Mouse (Mus musculus): Measurements from ENCODE around the gene Pls3. TPM values are rescaled to one million over a fixed set of nuclear protein-coding genes. Genes with fewer than 3 reads are reported as not detected.
A peak's percentile ranks its signal among the peaks of the same experiment; 100 is the strongest.

The Pls3 gene
- 15.1 and 19.7 TPM in 2 replicates for polyA plus RNA-seq (2012; rRNA removed)

DNA sequence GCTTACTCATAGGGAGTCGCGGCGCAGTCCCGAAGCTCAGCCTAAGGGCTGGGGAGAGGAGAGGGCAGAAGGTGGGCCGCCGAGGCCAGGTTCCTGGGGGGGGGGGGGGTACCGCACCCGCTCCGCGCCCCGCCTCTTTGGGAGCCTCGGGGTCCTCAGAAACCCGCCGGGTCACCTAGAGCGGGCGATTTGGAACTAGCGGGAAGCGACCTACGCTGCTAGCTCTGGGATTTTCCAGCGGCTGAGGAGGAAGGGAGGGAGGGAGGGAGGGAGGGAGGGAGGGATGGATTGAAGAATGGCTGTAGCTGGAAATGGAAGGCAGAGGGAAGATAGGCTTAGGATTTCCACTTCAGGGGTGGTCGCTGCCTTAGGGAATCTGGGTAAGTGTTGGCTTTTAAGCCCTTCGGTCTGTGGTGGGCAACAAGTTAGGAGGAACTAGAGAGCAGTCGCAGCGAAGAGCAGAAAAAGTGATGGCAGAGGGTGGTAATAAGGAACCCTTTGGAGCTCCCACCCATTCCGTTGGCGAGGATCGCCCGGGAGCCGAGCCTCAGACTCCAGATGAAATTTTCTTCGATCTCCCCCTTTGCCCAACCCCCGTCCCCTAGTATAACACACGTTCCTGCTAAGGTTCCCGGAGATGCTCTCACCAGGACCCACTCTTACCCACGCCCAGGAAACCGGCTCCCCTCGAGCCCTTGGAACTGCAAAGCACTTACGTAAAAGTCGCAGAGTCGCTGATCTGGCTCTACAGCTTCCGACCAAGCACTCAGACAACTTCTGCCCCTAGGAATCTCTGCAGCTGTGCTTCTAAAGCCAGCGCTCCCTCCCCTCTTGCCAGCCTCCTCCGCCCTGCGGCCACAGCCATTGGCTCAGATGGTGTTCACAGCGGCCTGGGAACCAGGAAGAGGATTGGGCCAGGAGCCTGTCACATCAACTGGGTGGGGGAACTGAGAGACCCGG, at the start of gene Pls3:
Gene Pls3 (minus strand): TSS at position 851 of the 960 bp plus-strand sequence.
- TF ChIP-seq POLR2A (IDR thresholded peaks at IDR 0.05; ENCODE audit: borderline replicate concordance, extremely low read depth, insufficient read depth, insufficient read length, poor library complexity, severe bottlenecking) (no peak), CTCF (IDR thresholded peaks at IDR 0.05; ENCODE audit: borderline replicate concordance, extremely low read depth, insufficient read depth, insufficient read length) (no peak)
- DNase-seq (ENCODE audit: low read depth): peak; percentile 96

DNA sequence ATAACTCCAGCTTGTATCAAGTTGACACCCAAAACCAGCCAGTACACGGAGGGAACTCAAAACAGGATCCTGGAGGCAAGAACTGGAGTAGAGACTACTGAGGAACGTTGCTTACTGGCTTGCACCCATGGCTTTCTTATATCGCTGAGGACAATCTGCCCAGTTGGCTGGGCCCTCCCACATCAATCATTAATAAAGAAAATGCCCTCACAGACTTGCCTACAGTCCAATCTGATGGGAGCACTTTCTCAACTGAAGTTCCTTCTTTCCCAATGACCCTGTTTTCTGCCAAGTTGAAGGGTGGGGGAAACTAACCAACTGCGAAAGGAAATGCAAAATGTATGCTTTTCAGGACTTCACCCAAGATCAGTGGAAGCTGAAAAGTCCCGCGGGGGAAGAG, 20.7 kb upstream of the Pls3 start:
- no peak for DNase-seq (ENCODE audit: low read depth)
- TF ChIP-seq CTCF (IDR thresholded peaks at IDR 0.05; ENCODE audit: borderline replicate concordance, extremely low read depth, insufficient read depth, insufficient read length) (no peak), POLR2A (IDR thresholded peaks at IDR 0.05; ENCODE audit: borderline replicate concordance, extremely low read depth, insufficient read depth, insufficient read length, poor library complexity, severe bottlenecking) (no peak)

DNA sequence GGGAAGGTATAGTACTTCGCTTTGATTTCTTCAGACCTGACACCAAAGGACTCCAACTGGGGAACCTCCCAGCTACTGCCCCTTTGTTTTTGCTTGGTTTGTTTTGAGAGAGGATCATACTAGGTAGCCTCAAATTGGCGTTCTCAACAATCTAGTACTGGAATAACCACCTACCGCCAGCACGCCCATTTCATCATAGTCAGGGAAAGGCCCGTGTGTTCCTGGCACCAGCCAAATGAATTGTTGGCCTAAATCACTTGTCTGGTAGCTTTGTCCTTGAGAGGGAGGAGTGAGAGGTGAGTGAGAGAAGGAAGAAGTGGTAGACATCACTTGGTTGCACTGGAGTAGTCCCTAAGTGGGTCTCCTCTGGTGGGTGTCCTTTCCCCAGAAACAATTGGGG, 584 bp upstream of the Pls3 start:
- DNase-seq (ENCODE audit: low read depth): no peak
- TF ChIP-seq POLR2A (IDR thresholded peaks at IDR 0.05; ENCODE audit: borderline replicate concordance, extremely low read depth, insufficient read depth, insufficient read length, poor library complexity, severe bottlenecking) (no peak), CTCF (IDR thresholded peaks at IDR 0.05; ENCODE audit: borderline replicate concordance, extremely low read depth, insufficient read depth, insufficient read length) (no peak)

DNA sequence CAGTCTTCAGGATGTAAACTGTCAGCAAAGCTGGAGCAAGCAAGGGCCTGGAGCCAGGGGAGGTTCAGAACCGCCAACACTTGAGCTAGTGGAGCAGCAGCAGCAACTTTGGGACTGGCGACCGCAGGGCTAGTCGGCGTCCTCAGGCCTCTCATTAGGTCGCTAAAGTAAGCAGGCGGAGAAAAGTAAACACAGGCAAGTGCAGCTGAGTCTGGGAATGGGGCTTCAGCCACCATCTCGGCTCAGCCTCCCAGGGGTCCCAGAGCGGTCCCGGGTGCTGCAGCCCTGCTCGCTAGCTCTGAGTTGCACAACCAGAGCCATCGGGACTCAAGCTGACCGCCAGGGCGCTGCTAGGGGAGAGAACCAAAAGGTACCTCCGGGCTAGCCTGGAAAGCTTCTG, 1.2 kb downstream of the Pls3 start:
- TF ChIP-seq POLR2A (IDR thresholded peaks at IDR 0.05; ENCODE audit: borderline replicate concordance, extremely low read depth, insufficient read depth, insufficient read length, poor library complexity, severe bottlenecking) (no peak), CTCF (IDR thresholded peaks at IDR 0.05; ENCODE audit: borderline replicate concordance, extremely low read depth, insufficient read depth, insufficient read length) (peak; percentile 11; the same call in 1 of the 2 replicates)
- DNase-seq (ENCODE audit: low read depth): peak; percentile 31

DNA sequence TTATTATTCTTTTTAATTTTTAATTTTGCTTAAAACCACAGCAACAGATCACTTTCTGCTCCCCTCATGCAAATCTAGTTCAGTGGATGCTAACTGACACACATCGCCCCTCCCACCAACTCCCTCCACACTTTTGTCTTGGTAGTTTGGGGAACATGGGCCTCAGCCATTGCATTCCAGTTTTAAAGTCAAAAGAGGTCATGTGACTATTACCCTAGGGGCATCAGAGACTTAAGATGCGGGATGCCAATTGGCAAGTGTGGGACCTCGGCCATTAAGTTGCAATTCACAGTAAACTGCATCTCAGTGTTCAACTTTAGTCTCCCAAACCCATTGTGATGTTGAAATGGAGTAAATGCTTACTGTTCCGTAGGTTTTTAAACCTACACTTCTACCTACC, 1.7 kb downstream of the Pls3 start:
- TF ChIP-seq POLR2A (IDR thresholded peaks at IDR 0.05; ENCODE audit: borderline replicate concordance, extremely low read depth, insufficient read depth, insufficient read length, poor library complexity, severe bottlenecking) (no peak), CTCF (IDR thresholded peaks at IDR 0.05; ENCODE audit: borderline replicate concordance, extremely low read depth, insufficient read depth, insufficient read length) (no peak)
- DNase-seq (ENCODE audit: low read depth): peak; percentile 1

DNA sequence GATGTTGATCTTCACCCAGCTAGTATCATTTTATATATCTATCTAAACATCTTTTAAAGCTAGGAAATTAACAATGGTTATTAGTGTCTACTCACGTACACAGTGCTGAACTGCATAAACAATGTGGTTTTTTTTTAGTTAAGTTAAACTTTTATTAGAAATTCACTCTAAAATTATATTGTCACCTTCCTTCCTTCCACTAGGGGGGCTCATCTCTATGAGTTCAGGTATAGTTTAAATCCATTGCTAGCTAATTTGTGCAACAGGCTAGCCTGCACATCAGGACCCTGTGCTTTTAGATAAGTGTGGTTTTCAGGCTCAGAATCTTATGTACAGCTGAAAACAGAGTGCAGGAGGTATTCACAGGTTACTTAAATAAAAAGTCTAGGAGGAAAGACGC, 3.1 kb downstream of the Pls3 start:
- no peak for TF ChIP-seq POLR2A (IDR thresholded peaks at IDR 0.05; ENCODE audit: borderline replicate concordance, extremely low read depth, insufficient read depth, insufficient read length, poor library complexity, severe bottlenecking)
- TF ChIP-seq CTCF (IDR thresholded peaks at IDR 0.05; ENCODE audit: borderline replicate concordance, extremely low read depth, insufficient read depth, insufficient read length): no peak
- DNase-seq (ENCODE audit: low read depth): peak; percentile 1

DNA sequence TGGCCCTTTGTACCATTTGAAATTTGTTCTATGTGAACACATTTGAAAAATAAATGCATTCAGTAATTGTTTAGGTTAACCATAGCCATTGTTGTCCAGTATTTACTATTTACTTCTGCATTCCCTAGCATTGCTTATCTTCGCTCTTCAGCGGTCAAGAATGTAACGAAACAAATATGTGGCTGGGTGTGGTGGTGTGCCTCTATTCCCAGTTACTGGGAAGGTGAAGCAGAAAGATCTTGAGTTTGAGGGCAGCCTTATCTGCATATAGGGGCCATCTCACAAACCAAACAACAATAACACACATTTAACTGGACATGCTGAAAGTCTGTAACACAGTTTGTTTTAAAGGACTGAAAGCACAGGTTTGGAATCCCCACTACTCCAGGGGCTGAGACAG, 13.3 kb downstream of the Pls3 start:
- DNase-seq (ENCODE audit: low read depth): no peak
- no peak for TF ChIP-seq CTCF (IDR thresholded peaks at IDR 0.05; ENCODE audit: borderline replicate concordance, extremely low read depth, insufficient read depth, insufficient read length)
- TF ChIP-seq POLR2A (IDR thresholded peaks at IDR 0.05; ENCODE audit: borderline replicate concordance, extremely low read depth, insufficient read depth, insufficient read length, poor library complexity, severe bottlenecking): no peak

DNA sequence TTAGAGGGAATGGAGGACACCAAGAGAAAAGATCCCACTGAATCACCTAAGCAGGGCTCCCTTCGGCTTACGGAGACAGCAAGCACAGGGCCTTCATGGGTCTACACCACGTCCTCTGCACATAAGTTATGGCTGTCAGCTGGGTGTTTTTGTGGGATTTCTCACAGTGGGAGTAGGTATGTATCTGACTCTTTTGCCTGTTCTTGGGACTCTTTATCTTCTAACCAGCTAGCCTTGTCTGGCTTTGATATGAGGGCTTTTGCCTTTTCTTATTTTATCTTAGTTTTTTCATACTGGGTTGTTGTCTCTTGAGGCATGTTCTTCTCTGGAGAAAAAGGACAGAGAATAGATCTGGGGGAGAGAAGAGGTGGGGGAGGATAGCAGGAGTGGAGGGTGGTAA, 20.7 kb downstream of the Pls3 start:
- no peak for DNase-seq (ENCODE audit: low read depth)
- no peak for TF ChIP-seq CTCF (IDR thresholded peaks at IDR 0.05; ENCODE audit: borderline replicate concordance, extremely low read depth, insufficient read depth, insufficient read length)
- no peak for TF ChIP-seq POLR2A (IDR thresholded peaks at IDR 0.05; ENCODE audit: borderline replicate concordance, extremely low read depth, insufficient read depth, insufficient read length, poor library complexity, severe bottlenecking)

DNA sequence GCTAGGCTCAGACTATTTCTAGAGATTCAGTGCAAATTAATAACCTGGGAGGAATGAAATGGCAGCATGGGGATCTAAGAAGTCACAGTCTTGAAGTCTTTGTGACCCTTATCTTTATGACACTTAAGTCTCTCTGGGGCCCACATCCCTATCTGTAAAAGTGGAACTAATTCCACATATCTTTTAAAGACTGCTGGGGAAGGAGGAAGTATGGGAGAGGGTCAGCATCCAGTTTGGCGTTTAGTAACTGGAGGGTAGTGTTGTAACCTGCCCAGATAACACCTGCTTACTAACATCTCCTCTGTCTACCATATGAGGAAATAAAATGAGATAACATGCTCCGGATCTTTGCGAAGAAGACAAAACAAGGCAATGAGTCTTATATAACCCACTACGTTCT, 30.7 kb downstream of the Pls3 start:
- DNase-seq (ENCODE audit: low read depth): no peak
- TF ChIP-seq POLR2A (IDR thresholded peaks at IDR 0.05; ENCODE audit: borderline replicate concordance, extremely low read depth, insufficient read depth, insufficient read length, poor library complexity, severe bottlenecking): no peak
- TF ChIP-seq CTCF (IDR thresholded peaks at IDR 0.05; ENCODE audit: borderline replicate concordance, extremely low read depth, insufficient read depth, insufficient read length): no peak

DNA sequence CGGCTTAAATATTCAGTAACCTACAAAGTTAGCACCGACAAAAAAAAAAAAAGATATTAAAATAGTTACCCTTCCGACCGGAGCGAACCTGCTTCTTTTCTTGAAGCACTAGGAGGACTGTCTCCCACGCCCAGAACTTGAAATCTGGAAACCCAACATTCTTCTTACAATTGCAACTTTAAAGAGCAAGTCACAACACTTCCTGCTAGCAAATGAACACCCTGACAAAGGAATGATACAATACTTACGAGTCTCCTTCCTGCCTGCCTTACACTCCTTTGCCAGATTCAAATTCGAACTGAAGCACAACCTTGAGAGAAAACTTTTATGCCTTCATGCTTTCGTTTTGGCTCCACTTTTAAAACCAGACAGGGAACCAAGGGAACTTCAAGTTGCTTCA, 32.1 kb downstream of the Pls3 start:
- DNase-seq (ENCODE audit: low read depth): no peak
- no peak for TF ChIP-seq POLR2A (IDR thresholded peaks at IDR 0.05; ENCODE audit: borderline replicate concordance, extremely low read depth, insufficient read depth, insufficient read length, poor library complexity, severe bottlenecking)
- TF ChIP-seq CTCF (IDR thresholded peaks at IDR 0.05; ENCODE audit: borderline replicate concordance, extremely low read depth, insufficient read depth, insufficient read length): no peak

DNA sequence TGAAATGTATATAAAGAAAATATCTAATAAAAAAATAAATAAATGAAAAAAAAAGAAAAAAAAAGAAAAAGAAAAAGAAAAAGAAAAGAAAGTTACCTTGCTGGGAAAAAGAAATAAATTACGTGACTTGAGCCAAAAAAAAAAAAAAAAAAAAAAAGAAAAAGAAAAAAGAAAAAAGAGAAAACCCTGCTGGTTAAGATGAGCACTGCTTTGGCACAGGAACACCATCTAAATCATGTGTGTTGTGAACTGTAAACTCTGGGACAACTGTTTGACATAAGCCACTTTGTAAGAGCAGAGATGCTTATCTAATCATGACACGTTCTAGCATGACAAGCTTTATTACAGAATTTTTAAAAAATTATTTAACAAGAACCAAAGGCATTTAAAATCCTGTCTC, 32.9 kb downstream of the Pls3 start:
- TF ChIP-seq CTCF (IDR thresholded peaks at IDR 0.05; ENCODE audit: borderline replicate concordance, extremely low read depth, insufficient read depth, insufficient read length) (no peak), POLR2A (IDR thresholded peaks at IDR 0.05; ENCODE audit: borderline replicate concordance, extremely low read depth, insufficient read depth, insufficient read length, poor library complexity, severe bottlenecking) (no peak)
- no peak for DNase-seq (ENCODE audit: low read depth)

DNA sequence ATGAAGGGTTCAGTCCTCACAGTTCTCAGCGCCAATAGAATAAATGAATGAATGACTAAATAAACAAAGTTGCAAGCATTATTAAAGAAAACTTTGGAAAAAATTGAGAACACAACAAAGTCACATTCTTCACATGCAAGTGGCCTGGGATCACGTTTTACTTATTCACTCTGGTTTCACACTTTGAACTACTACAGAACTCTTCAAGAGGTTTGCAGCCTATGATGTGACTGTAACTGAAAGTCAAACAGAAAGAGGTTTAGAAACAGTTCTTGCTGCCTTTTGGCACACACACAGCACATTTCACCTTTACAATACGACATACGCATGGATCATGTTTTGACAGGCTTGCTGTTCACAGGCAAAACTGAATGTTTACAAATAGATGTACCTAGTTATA, 34.7 kb downstream of the Pls3 start:
- no peak for DNase-seq (ENCODE audit: low read depth)
- TF ChIP-seq CTCF (IDR thresholded peaks at IDR 0.05; ENCODE audit: borderline replicate concordance, extremely low read depth, insufficient read depth, insufficient read length) (no peak), POLR2A (IDR thresholded peaks at IDR 0.05; ENCODE audit: borderline replicate concordance, extremely low read depth, insufficient read depth, insufficient read length, poor library complexity, severe bottlenecking) (no peak)
